Mouse (Mus musculus): Measurements from ENCODE around the gene Cog2. TPM values are rescaled to one million over a fixed set of nuclear protein-coding genes. Genes with fewer than 3 reads are reported as not detected.

Cog2 gene
- polyA plus RNA-seq (2012; rRNA removed) = 9.4 and 9.9 TPM in 2 replicates

DNA sequence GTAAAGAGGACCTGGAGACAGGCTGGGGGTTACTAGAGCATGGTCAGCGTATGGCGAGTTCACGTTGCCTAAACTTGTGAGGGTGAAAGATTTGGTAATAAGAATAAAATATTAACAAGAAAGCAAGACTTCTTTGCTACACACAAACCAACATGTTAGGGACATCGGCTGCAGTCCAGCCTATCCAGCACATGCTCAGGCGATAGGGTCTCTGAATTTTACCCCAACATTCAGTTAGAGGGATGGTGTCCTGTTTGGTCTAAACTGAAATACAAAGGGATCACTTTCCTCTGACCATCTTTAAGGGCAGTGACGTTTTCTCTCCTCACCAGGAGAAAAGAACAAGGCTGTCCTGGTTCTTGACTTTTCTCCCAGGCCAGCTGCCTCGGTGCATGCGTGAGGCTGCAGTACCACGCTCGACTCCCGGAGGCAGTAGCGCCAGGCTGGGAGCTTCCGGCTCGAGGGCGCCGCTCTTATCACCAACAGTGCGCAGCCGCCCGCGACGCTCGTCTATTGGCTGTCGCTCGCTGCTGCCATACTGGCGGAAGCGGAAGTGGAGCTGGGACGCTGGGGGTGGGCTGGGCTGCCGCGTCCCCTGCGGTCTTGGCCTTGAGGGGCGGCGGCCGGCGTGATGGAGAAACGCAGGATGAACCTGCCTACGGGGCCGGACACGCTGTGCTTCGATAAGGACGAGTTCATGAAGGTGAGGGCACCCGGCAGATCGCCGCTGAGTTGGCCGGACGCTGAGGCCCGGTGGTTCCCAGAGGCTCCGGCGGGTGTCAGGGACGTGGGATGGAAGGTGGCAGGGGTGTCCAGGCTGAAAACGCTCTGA is at the start of gene Cog2:
Gene Cog2 (plus strand): TSS at position 519 of the 832 bp plus-strand sequence.

DNA sequence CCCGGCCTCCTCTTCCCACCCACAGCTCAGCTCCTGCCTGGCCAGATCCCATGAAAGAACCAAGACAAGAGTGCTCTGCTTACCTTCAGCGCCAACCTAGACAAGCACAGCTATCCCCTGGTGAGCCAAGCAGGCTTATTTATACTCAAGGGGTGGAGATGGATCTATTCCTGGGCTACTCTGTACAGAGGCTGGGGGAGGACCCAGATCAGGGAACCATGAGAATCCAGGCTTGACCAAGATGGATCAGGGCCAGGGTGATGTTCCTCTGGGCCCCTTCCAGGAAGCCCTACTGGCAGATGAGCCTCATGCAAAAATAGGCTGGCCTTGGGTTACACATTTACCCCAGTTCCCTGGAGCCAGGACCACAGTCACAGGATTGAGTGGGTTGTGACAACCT is 49.0 kb downstream of the Cog2 start, which contains the start of gene Agt:
Gene Agt (minus strand): TSS at position 114 of the 400 bp plus-strand sequence.

DNA sequence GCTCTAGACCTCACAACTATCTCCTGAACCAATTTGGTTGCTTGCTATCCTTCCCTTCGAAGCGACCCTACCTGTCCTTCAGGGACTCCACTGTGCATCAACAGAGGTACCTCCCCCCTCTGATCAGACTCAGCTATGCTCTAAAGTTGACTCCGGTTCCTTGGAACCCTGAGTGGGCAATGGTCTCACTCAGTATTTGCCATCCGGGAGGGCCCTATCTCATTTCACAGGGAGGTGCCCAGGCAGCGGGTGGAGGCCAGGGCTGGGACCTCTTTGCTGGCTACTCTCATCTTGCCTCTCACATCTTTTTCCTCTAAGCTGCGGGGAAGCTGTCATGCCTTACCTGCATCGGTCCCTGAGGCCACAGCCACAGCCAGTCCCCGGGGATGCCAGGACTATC is 55.2 kb downstream of the Cog2 start, which contains the start of gene Capn9:
Gene Capn9 (plus strand): TSS at position 301 of the 400 bp plus-strand sequence.

Other genes starting within 250 kb of the Cog2 start
- 0.24 and 0.43 TPM in 2 replicates for gene Pgbd5, start 81.1 kb upstream of the Cog2 start, polyA plus RNA-seq (2012; rRNA removed)
- 479 and 482 TPM in 2 replicates for gene Agt, start 48.9 kb downstream of the Cog2 start, polyA plus RNA-seq (2012; rRNA removed)
- 0.01 and 0.02 TPM in 2 replicates for gene Capn9, start 55.3 kb downstream of the Cog2 start, polyA plus RNA-seq (2012; rRNA removed)
- 8.0 and 8.3 TPM in 2 replicates for gene 2310022B05Rik, start 142.6 kb downstream of the Cog2 start, polyA plus RNA-seq (2012; rRNA removed)
- gene Ttc13, start 201.2 kb downstream of the Cog2 start, polyA plus RNA-seq (2012; rRNA removed) = 9.5 and 10.0 TPM in 2 replicates
- gene Arv1, start 201.4 kb downstream of the Cog2 start, polyA plus RNA-seq (2012; rRNA removed) = 4.8 and 4.9 TPM in 2 replicates
- 3.0 and 3.6 TPM in 2 replicates for gene Fam89a, start 231.1 kb downstream of the Cog2 start, polyA plus RNA-seq (2012; rRNA removed)

Data from liver, embryonic 18 days (tissue).